Mouse (Mus musculus) olfactory bulb, adult 2 months (tissue): ENCODE data around the gene Filip1. TPM values are rescaled to one million over a fixed set of nuclear protein-coding genes. Genes with fewer than 3 reads are reported as not detected.
A peak's percentile ranks its signal among the peaks of the same experiment; 100 is the strongest.

Experiments
- H3K27ac ChIP-seq: fragments of 200-500 bp; 2 replicates; pipeline ENCODE4 v1.5.1; 2012; ENCODE audit warnings: low read depth, low read length; ENCODE audit not compliant: insufficient read depth
- H3K4me1 ChIP-seq: fragments of 200-500 bp; 2 replicates; pipeline ENCODE4 v1.6.1; 2012; ENCODE audit warnings: low read length; ENCODE audit not compliant: control insufficient read depth, insufficient read depth
- H3K4me3 ChIP-seq: fragments of 200-500 bp; 2 replicates; pipeline ENCODE4 v1.5.1; 2012; ENCODE audit warnings: mild to moderate bottlenecking, low read depth, low read length, moderate library complexity; ENCODE audit not compliant: insufficient read depth
- CTCF ChIP-seq: fragments of 200-500 bp; IDR thresholded peaks from 2 replicates; pipeline ENCODE4 v1.5.1; 2012; ENCODE audit warnings: low read depth, mild to moderate bottlenecking, low read length, moderate library complexity; ENCODE audit not compliant: insufficient read depth
- POLR2A ChIP-seq: fragments of 200-500 bp; IDR thresholded peaks from 2 replicates; pipeline ENCODE4 v1.6.1; 2012; ENCODE audit warnings: mild to moderate bottlenecking, low read depth, low read length, moderate library complexity; ENCODE audit not compliant: insufficient read depth
- WGBS: fragments of 180-500 bp; shearing (Covaris S2); methylation state at CpG from one replicate; pipeline ENCODE4 v1.1.7; 2018; 5-methylcytosine and 5-hydroxymethylcytosine counted together
- polyA plus RNA-seq: library from polyadenylated mRNA; stranded (reverse); fragments of >200 nt; gene quantifications from 2 replicates; pipeline ENCODE4 v1.2.4, GENCODE M21; 2012; ENCODE audit warnings: low replicate concordance; ENCODE audit not compliant: missing spikeins, insufficient read depth, insufficient read length

Gene Filip1
- polyA plus RNA-seq, 1 experiment = not detected

- peaks cover 3% of the 10 kb centered on the region for H3K4me1 ChIP-seq
- H3K4me3 ChIP-seq = no peak overlapping the region
- 77% methylated on average over 2 of the region's 2 CpGs for WGBS
- H3K27ac ChIP-seq = no peak overlapping the region
- TF ChIP-seq POLR2A (no peak), CTCF (no peak)
Measured at GRCm38 (mm10) chr9:79784934-79785793, 227.5 kb downstream of the Filip1 start.

- WGBS = 38% methylated on average over 3 of the region's 3 CpGs
- no peak for TF ChIP-seq POLR2A
- TF ChIP-seq CTCF = no peak
- H3K4me1 ChIP-seq = peaks cover 3% of the 10 kb centered on the region
- H3K27ac ChIP-seq = peak overlapping the region; percentile 4; the same call in 1 of the 2 replicates
- no peak overlapping the region for H3K4me3 ChIP-seq
Measured at GRCm38 (mm10) chr9:79784439-79784838, 228.2 kb downstream of the Filip1 start.

- WGBS = 71% methylated on average over 2 of the region's 2 CpGs
- Histone ChIP-seq H3K4me1 (no peaks in the 10 kb centered on the region), H3K4me3 (no peak overlapping the region), H3K27ac (no peak overlapping the region)
- TF ChIP-seq POLR2A (no peak), CTCF (no peak)
Measured at GRCm38 (mm10) chr9:79779354-79779753, 233.3 kb downstream of the Filip1 start.

GRCm38 (mm10) chr9:79766991-79767545 lies 245.6 kb downstream of the Filip1 start:
- no peaks in the 10 kb centered on the region for H3K4me1 ChIP-seq
- no peak overlapping the region for H3K27ac ChIP-seq
- no peak for TF ChIP-seq CTCF
- TF ChIP-seq POLR2A = no peak
- no peak overlapping the region for H3K4me3 ChIP-seq
- 92% methylated on average over 5 of the region's 5 CpGs for WGBS

GRCm38 (mm10) chr9:79765329-79765728 lies 247.3 kb downstream of the Filip1 start:
- no peak overlapping the region for H3K4me3 ChIP-seq
- TF ChIP-seq POLR2A (no peak), CTCF (no peak)
- H3K27ac ChIP-seq = no peak overlapping the region
- WGBS = 86% methylated on average over 4 of the region's 4 CpGs
- H3K4me1 ChIP-seq = no peaks in the 10 kb centered on the region

Other genes with a start within 250 kb of the Filip1 start
- gene Tmem30a, start 219.3 kb downstream of the Filip1 start, polyA plus RNA-seq = 112 and 381 TPM in 2 replicates
- not detected in 2 replicates for gene Senp6, start 54.1 kb upstream of the Filip1 start, polyA plus RNA-seq
- not detected in 2 replicates for gene Myo6, start 152.2 kb upstream of the Filip1 start, polyA plus RNA-seq